Mouse (Mus musculus): ENCODE measurements around the gene Arhgap44. TPM values are rescaled to one million over a fixed set of nuclear protein-coding genes. Genes with fewer than 3 reads are reported as not detected.

Gene Arhgap44
- polyA plus RNA-seq, 1 experiment from 2014 or later = 2.1 TPM

DNA sequence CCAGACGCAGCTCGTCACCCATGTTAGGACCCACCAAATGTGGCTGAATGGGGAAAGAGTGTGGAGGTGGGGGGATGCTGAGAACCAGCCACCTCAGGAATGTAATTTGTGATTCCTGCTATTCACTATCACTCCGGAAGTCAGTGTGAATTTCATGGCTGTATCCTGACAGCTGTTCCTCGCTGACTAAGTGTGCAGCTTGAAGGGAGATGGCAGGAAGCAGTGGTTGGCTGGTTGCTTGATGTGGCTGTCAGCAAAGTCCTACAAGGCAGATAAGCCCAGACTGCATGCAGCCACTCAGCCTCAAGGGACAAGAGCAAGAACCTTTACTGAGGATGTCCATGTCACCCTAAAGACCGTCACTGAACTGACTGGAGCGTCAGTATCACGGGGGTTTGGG lies 107.2 kb downstream of the Arhgap44 start:
- DNase-seq (ENCODE audit: low spot score) = no peak
- Histone ChIP-seq H3K27ac (ENCODE audit: low read depth, low read length) (no peak overlapping the region), H3K4me2 (no peak overlapping the region), H3K4me1 (replicated peaks; ENCODE audit: control insufficient read depth, insufficient read depth, low read length) (no peaks in the 10 kb centered on the region), H3K27me3 (replicated peaks; ENCODE audit: control insufficient read depth, insufficient read depth, low read length) (no peaks in the 10 kb centered on the region), H3K4me3 (ENCODE audit: low read depth, low read length) (no peak overlapping the region), H3K9me3 (ENCODE audit: control insufficient read depth, low read length) (no peaks in the 10 kb centered on the region), H3K9ac (ENCODE audit: low read depth, low read length) (no peak overlapping the region), H3K36me3 (ENCODE audit: control insufficient read depth, insufficient read depth, low read length) (no peaks in the 10 kb centered on the region)
- ATAC-seq (replicated peaks; ENCODE audit: low FRiP score) = no peak
- 38% methylated on average over 7 of the region's 7 CpGs for WGBS

DNA sequence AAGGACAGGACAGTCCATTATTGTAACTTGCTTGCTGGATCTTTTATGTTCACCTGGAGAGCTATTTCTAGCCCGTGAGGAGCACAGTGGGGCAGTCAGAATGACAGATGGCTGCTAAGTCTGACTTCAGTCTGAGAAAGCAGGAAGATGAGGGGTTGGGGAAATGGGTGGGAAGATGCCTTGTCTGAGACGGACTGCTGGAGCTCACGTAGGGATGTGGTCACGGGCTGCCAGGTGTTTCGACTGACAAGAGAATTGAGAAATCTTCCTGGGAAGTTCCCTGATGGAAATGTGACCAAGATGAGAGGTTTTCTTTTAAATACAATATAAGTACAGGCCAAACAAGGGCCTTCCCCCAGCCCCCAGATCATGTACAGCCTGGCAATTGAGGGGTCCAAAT lies 108.5 kb downstream of the Arhgap44 start:
- H3K36me3 ChIP-seq (ENCODE audit: control insufficient read depth, insufficient read depth, low read length) = no peaks in the 10 kb centered on the region
- no peaks in the 10 kb centered on the region for H3K27me3 ChIP-seq (replicated peaks; ENCODE audit: control insufficient read depth, insufficient read depth, low read length)
- H3K9ac ChIP-seq (ENCODE audit: low read depth, low read length) = no peak overlapping the region
- no peaks in the 10 kb centered on the region for H3K9me3 ChIP-seq (ENCODE audit: control insufficient read depth, low read length)
- H3K4me2 ChIP-seq = no peak overlapping the region
- DNase-seq (ENCODE audit: low spot score) (no peak), ATAC-seq (replicated peaks; ENCODE audit: low FRiP score) (no peak)
- no peaks in the 10 kb centered on the region for H3K4me1 ChIP-seq (replicated peaks; ENCODE audit: control insufficient read depth, insufficient read depth, low read length)
- no peak overlapping the region for H3K27ac ChIP-seq (ENCODE audit: low read depth, low read length)
- 41% methylated on average over 5 of the region's 5 CpGs for WGBS
- H3K4me3 ChIP-seq (ENCODE audit: low read depth, low read length) = no peak overlapping the region

DNA sequence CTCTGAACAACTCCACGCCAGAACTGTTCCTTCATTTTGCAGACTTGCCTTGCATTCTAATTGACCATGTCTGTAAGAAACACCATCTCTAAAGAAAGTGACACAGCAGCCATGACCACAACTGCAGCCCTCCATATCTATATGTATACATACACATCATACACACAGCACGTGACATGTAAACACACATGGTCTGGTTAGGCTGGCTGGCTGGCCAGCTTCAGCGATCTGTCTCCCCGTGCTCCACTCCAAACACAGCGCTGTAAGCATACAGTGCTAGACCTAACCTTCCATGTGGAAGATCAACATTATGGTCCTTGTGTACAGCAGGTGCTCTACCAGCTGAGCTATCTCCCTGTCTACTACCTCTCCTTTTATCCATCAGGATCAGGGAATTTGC lies 111.9 kb downstream of the Arhgap44 start:
- WGBS = 89% methylated on average over 5 of the region's 5 CpGs
- DNase-seq (ENCODE audit: low spot score) (no peak), ATAC-seq (replicated peaks; ENCODE audit: low FRiP score) (no peak)
- H3K36me3 ChIP-seq (ENCODE audit: control insufficient read depth, insufficient read depth, low read length) = no peaks in the 10 kb centered on the region
- no peak overlapping the region for H3K4me3 ChIP-seq (ENCODE audit: low read depth, low read length)
- H3K4me2 ChIP-seq = no peak overlapping the region
- H3K4me1 ChIP-seq (replicated peaks; ENCODE audit: control insufficient read depth, insufficient read depth, low read length) = no peaks in the 10 kb centered on the region
- no peaks in the 10 kb centered on the region for H3K9me3 ChIP-seq (ENCODE audit: control insufficient read depth, low read length)
- no peaks in the 10 kb centered on the region for H3K27me3 ChIP-seq (replicated peaks; ENCODE audit: control insufficient read depth, insufficient read depth, low read length)
- no peak overlapping the region for H3K27ac ChIP-seq (ENCODE audit: low read depth, low read length)
- H3K9ac ChIP-seq (ENCODE audit: low read depth, low read length) = no peak overlapping the region

DNA sequence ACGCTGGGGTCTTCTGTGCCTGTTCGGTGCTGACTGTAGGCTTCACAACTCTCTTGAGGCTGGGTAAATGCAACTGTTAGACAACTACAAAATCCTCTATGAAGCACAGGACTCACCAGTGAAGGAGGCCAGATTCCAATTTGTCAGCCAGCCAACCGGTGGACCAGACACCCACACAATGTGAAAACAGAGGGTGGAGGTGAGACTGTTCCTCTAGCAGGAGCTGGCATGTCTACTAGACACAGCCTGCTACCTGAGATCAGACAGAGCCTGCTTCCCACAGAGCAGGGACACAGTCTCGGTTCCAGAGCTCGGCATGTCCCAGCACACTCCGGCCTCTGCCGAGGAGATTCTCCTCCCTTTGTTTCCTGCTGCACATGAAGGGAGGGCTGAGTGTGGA lies 113.7 kb downstream of the Arhgap44 start:
- no peak overlapping the region for H3K9ac ChIP-seq (ENCODE audit: low read depth, low read length)
- no peaks in the 10 kb centered on the region for H3K4me1 ChIP-seq (replicated peaks; ENCODE audit: control insufficient read depth, insufficient read depth, low read length)
- no peak for DNase-seq (ENCODE audit: low spot score)
- H3K36me3 ChIP-seq (ENCODE audit: control insufficient read depth, insufficient read depth, low read length) = no peaks in the 10 kb centered on the region
- H3K4me2 ChIP-seq = no peak overlapping the region
- no peak overlapping the region for H3K27ac ChIP-seq (ENCODE audit: low read depth, low read length)
- no peak overlapping the region for H3K4me3 ChIP-seq (ENCODE audit: low read depth, low read length)
- H3K9me3 ChIP-seq (ENCODE audit: control insufficient read depth, low read length) = no peaks in the 10 kb centered on the region
- WGBS = 93% methylated on average over 7 of the region's 7 CpGs
- no peak for ATAC-seq (replicated peaks; ENCODE audit: low FRiP score)
- H3K27me3 ChIP-seq (replicated peaks; ENCODE audit: control insufficient read depth, insufficient read depth, low read length) = no peaks in the 10 kb centered on the region

DNA sequence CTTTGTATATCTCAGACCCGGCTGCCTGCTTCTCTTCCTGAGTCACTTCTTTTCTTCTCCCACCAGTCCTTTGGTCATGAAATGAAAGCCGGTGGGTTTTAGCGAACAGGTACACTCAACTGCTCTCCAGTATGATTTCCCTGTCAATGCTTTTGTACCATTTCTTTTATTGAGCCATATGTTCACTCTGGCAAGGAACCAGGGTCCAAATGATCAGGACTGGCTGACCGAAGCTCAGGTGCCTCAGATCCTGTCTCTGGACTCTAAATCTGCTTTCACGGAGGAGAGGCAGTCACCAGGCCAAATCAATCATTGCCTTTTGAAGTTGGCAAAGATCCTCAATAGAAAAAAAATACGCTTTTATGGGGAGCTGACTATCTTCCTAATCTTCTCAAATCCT lies 122.2 kb downstream of the Arhgap44 start:
- no peak overlapping the region for H3K4me3 ChIP-seq (ENCODE audit: low read depth, low read length)
- 81% methylated on average over 6 of the region's 6 CpGs for WGBS
- ATAC-seq (replicated peaks; ENCODE audit: low FRiP score) (no peak), DNase-seq (ENCODE audit: low spot score) (no peak)
- H3K4me2 ChIP-seq = no peak overlapping the region
- no peaks in the 10 kb centered on the region for H3K9me3 ChIP-seq (ENCODE audit: control insufficient read depth, low read length)
- no peaks in the 10 kb centered on the region for H3K36me3 ChIP-seq (ENCODE audit: control insufficient read depth, insufficient read depth, low read length)
- no peaks in the 10 kb centered on the region for H3K27me3 ChIP-seq (replicated peaks; ENCODE audit: control insufficient read depth, insufficient read depth, low read length)
- no peak overlapping the region for H3K27ac ChIP-seq (ENCODE audit: low read depth, low read length)
- H3K9ac ChIP-seq (ENCODE audit: low read depth, low read length) = no peak overlapping the region
- H3K4me1 ChIP-seq (replicated peaks; ENCODE audit: control insufficient read depth, insufficient read depth, low read length) = no peaks in the 10 kb centered on the region

GRCm38 (mm10) chr11:65039517-65040095 lies 123.2 kb downstream of the Arhgap44 start:
- DNase-seq (ENCODE audit: low spot score) = no peak
- no peak for ATAC-seq (replicated peaks; ENCODE audit: low FRiP score)
- H3K4me3 ChIP-seq (ENCODE audit: low read depth, low read length) = no peak overlapping the region
- no peak overlapping the region for H3K4me2 ChIP-seq
- no peak overlapping the region for H3K27ac ChIP-seq (ENCODE audit: low read depth, low read length)
- no peaks in the 10 kb centered on the region for H3K36me3 ChIP-seq (ENCODE audit: control insufficient read depth, insufficient read depth, low read length)
- H3K9me3 ChIP-seq (ENCODE audit: control insufficient read depth, low read length) = no peaks in the 10 kb centered on the region
- H3K9ac ChIP-seq (ENCODE audit: low read depth, low read length) = no peak overlapping the region
- no peaks in the 10 kb centered on the region for H3K27me3 ChIP-seq (replicated peaks; ENCODE audit: control insufficient read depth, insufficient read depth, low read length)
- H3K4me1 ChIP-seq (replicated peaks; ENCODE audit: control insufficient read depth, insufficient read depth, low read length) = no peaks in the 10 kb centered on the region
- 72% methylated on average over 12 of the region's 12 CpGs for WGBS

- H3K27me3 ChIP-seq (replicated peaks; ENCODE audit: control insufficient read depth, insufficient read depth, low read length) = no peaks in the 10 kb centered on the region
- no peak overlapping the region for H3K9ac ChIP-seq (ENCODE audit: low read depth, low read length)
- H3K27ac ChIP-seq (ENCODE audit: low read depth, low read length) = no peak overlapping the region
- no peaks in the 10 kb centered on the region for H3K36me3 ChIP-seq (ENCODE audit: control insufficient read depth, insufficient read depth, low read length)
- ATAC-seq (replicated peaks; ENCODE audit: low FRiP score) (no peak), DNase-seq (ENCODE audit: low spot score) (no peak)
- whole genome bisulfite sequencing = 51% methylated on average over 2 of the region's 2 CpGs
- no peaks in the 10 kb centered on the region for H3K4me1 ChIP-seq (replicated peaks; ENCODE audit: control insufficient read depth, insufficient read depth, low read length)
- H3K4me3 ChIP-seq (ENCODE audit: low read depth, low read length) = no peak overlapping the region
- no peak overlapping the region for H3K4me2 ChIP-seq
- H3K9me3 ChIP-seq (ENCODE audit: control insufficient read depth, low read length) = no peaks in the 10 kb centered on the region
Observed at GRCm38 (mm10) chr11:65038996-65039395, 123.8 kb downstream of the Arhgap44 start.

- Histone ChIP-seq H3K27ac (ENCODE audit: low read depth, low read length) (no peak overlapping the region), H3K4me2 (no peak overlapping the region), H3K36me3 (ENCODE audit: control insufficient read depth, insufficient read depth, low read length) (no peaks in the 10 kb centered on the region), H3K4me1 (replicated peaks; ENCODE audit: control insufficient read depth, insufficient read depth, low read length) (no peaks in the 10 kb centered on the region), H3K9me3 (ENCODE audit: control insufficient read depth, low read length) (no peaks in the 10 kb centered on the region), H3K27me3 (replicated peaks; ENCODE audit: control insufficient read depth, insufficient read depth, low read length) (no peaks in the 10 kb centered on the region), H3K4me3 (ENCODE audit: low read depth, low read length) (no peak overlapping the region), H3K9ac (ENCODE audit: low read depth, low read length) (no peak overlapping the region)
- WGBS = 87% methylated on average over 7 of the region's 7 CpGs
- ATAC-seq (replicated peaks; ENCODE audit: low FRiP score) (no peak), DNase-seq (ENCODE audit: low spot score) (no peak)
Observed at GRCm38 (mm10) chr11:65032221-65032620, 130.5 kb downstream of the Arhgap44 start.

DNA sequence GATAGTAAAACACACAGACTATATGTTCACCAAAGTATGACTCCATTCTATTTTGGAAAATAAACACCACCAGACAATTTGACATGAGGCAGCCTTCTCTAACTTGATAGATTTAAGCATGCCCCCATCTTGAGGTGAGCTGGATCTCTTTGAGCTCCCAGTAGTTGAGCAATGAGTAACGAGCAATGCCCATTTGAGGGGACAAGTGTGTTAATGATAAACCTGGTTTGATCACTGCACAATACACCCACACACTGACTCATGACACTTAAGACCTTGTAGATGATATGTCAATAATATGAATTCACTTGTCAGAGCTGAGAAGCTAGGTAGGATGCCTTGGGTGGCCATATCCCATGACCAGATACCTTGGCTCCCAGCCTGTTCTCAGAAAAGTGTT lies 132.6 kb downstream of the Arhgap44 start:
- no peak for DNase-seq (ENCODE audit: low spot score)
- Histone ChIP-seq H3K4me2 (no peak overlapping the region), H3K36me3 (ENCODE audit: control insufficient read depth, insufficient read depth, low read length) (no peaks in the 10 kb centered on the region), H3K27ac (ENCODE audit: low read depth, low read length) (no peak overlapping the region), H3K4me1 (replicated peaks; ENCODE audit: control insufficient read depth, insufficient read depth, low read length) (no peaks in the 10 kb centered on the region), H3K27me3 (replicated peaks; ENCODE audit: control insufficient read depth, insufficient read depth, low read length) (no peaks in the 10 kb centered on the region), H3K4me3 (ENCODE audit: low read depth, low read length) (no peak overlapping the region), H3K9me3 (ENCODE audit: control insufficient read depth, low read length) (no peaks in the 10 kb centered on the region), H3K9ac (ENCODE audit: low read depth, low read length) (no peak overlapping the region)
- ATAC-seq (replicated peaks; ENCODE audit: low FRiP score) = no peak
- 50% methylated on average over 1 of the region's 1 CpGs for WGBS
